Mouse (Mus musculus): ENCODE data around the gene Zfp39. TPM values are rescaled to one million over a fixed set of nuclear protein-coding genes. Genes with fewer than 3 reads are reported as not detected.

Gene Zfp39
- polyA plus RNA-seq (2012; rRNA removed) = 0.48 and 0.78 TPM in 2 replicates

GRCm38 (mm10) chr11:58903511-58904409 is at the start of gene Zfp39:
Gene Zfp39 (minus strand): TSS chr11:58904225.

DNA sequence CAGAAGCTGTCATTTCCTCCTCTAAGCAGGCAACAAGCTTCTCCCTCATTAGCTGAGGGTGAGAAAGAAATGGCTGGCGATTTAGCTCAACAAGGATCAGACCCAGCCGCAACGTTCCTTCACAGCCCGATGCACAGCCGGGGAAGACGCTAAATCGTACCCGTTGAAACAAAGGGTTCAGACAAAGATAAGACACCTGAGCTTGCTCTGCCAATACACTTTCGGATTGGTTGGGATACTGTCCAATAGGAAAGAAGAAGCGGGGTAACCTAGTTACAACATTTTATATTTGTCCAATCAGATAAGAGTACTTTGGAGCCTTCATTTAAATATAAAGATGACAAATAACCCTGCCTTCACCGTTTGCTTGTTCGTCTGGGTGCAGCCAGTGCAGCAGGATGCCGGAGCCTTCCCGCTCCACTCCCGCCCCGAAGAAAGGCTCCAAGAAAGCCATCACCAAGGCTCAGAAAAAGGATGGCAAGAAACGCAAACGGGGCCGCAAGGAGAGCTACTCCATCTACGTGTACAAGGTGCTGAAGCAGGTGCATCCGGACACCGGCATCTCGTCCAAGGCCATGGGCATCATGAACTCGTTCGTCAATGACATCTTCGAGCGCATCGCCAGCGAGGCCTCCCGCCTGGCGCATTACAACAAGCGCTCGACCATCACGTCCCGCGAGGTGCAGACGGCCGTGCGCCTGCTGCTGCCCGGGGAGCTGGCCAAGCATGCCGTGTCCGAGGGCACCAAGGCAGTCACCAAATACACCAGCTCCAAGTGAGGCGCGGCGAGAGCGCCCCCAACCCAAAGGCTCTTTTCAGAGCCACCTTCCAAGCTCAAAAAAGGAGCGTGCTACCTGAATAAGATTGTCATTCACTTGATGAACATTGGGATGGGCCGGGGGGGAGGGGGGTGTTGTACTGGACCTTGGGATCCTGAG is 44.8 kb upstream of the Zfp39 start, which contains the start of gene Hist3h2ba:
Gene Hist3h2ba, plus strand, starts transcription at position 379 of the 938 bp plus-strand sequence.

DNA sequence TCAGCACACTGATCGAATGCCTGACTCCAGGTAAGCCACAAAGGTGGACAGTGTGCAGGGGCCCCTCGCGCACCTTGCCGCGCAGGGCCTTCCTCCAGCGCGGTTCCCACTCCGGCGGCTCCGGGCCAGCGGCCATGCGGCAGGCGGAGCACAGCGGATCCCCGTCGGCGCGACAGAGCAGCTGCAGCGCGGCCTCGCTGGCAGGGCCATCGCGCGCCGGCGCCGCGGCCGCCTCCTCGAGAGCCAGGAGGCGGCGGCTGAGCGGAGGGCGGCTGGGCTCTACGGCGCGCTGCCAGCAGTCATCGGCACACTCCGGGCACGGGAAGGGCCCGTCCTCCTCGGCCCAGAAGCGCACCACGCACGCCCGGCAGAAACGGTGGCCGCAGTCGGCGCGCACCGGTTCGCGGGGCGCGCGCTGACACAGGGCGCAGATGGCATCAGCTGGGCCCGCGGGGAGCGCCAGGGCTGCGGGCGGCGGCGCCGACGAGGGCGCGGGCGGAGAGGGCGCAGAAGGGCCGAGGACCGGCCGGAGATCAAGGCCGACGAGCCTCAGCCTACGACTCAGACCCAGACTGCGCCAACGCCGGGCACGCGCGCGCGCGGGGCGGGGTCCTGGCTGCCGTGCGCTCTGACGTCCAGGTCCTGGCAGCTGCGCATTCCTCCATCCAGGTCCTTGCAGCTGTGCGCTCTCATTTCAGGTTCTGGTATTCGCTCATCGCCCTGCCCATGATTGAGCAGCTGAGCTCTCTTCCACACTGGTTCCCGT is 34.5 kb upstream of the Zfp39 start, which contains the start of gene Rnf187:
Gene Rnf187, minus strand, starts transcription at position 595 of the 766 bp plus-strand sequence.

GRCm38 (mm10) chr11:58917745-58918366 is 13.8 kb upstream of the Zfp39 start, which contains the start of gene Btnl10:
Gene Btnl10 (plus strand): TSS chr11:58917908.

GRCm38 (mm10) chr11:58867039-58867953 is 36.7 kb downstream of the Zfp39 start, which contains the start of gene 2810021J22Rik:
Gene 2810021J22Rik (plus strand): TSS chr11:58867216.

DNA sequence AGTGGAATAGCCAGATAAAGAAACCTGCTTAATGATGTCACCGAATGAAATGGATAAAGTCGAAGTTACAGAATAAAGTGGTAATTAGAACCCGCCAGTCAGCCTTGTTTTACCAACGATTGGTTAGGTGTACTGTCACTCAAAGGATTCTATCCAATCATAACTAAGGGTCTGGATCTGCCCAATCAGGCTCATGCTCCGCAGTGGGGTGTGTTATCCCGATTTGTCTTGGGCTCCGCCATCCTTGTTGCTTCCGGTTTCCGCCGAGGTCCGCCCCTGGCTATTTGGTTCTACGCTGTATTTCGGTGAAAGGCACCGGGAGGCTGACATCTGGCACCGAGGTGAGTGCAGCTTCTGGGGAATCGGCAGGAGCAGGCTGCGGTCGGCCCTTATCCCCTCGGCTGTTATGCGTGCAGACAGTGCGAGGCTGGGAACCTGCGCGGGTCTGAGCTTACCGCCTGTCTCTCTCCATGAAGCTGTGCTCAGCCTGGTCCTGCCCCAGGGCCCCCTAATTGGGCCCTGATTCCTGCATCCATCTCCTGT is 57.0 kb downstream of the Zfp39 start, which contains the start of gene Gm12258:
Gene Gm12258, plus strand, starts transcription at position 240 of the 543 bp plus-strand sequence.

GRCm38 (mm10) chr11:58838951-58839350 is 65.1 kb downstream of the Zfp39 start, which contains the start of gene Olfr311:
Gene Olfr311 (plus strand): TSS chr11:58839251.

Other genes starting within 250 kb of the Zfp39 start
- gene Olfr322, start 245.4 kb downstream of the Zfp39 start, polyA plus RNA-seq (2012; rRNA removed) = not detected in 2 replicates
- not detected in 2 replicates for gene Olfr320, start 223.1 kb downstream of the Zfp39 start, polyA plus RNA-seq (2012; rRNA removed)
- gene Olfr319, start 205.1 kb downstream of the Zfp39 start, polyA plus RNA-seq (2012; rRNA removed) = not detected in 2 replicates
- gene Olfr318, start 180.2 kb downstream of the Zfp39 start, polyA plus RNA-seq (2012; rRNA removed) = not detected in 2 replicates
- gene Olfr317, start 165.0 kb downstream of the Zfp39 start, polyA plus RNA-seq (2012; rRNA removed) = not detected in 2 replicates
- gene Olfr316, start 151.5 kb downstream of the Zfp39 start, polyA plus RNA-seq (2012; rRNA removed) = not detected in 2 replicates
- not detected in 2 replicates for gene Olfr315, start 131.0 kb downstream of the Zfp39 start, polyA plus RNA-seq (2012; rRNA removed)
- gene Olfr314, start 121.3 kb downstream of the Zfp39 start, polyA plus RNA-seq (2012; rRNA removed) = not detected in 2 replicates
- gene Fam183b, start 102.3 kb downstream of the Zfp39 start, polyA plus RNA-seq (2012; rRNA removed) = 0.59 TPM in 1 of 2 replicates, not detected in the other
- not detected in 2 replicates for gene Olfr313, start 89.2 kb downstream of the Zfp39 start, polyA plus RNA-seq (2012; rRNA removed)
- gene Olfr312, start 75.0 kb downstream of the Zfp39 start, polyA plus RNA-seq (2012; rRNA removed) = not detected in 2 replicates
- not detected in 2 replicates for gene Olfr311, start 65.0 kb downstream of the Zfp39 start, polyA plus RNA-seq (2012; rRNA removed)
- 1.5 and 1.7 TPM in 2 replicates for gene Gm12258, start 57.1 kb downstream of the Zfp39 start, polyA plus RNA-seq (2012; rRNA removed)
- gene 2810021J22Rik, start 37.0 kb downstream of the Zfp39 start, polyA plus RNA-seq (2012; rRNA removed) = 1.4 and 2.9 TPM in 2 replicates
- gene Btnl10, start 13.7 kb upstream of the Zfp39 start, polyA plus RNA-seq (2012; rRNA removed) = not detected in 2 replicates
- gene Rnf187, start 34.7 kb upstream of the Zfp39 start, polyA plus RNA-seq (2012; rRNA removed) = 191 and 200 TPM in 2 replicates
- gene Hist3h2ba, start 44.7 kb upstream of the Zfp39 start, polyA plus RNA-seq (2012; rRNA removed) = 4.6 and 8.8 TPM in 2 replicates
- gene Hist3h2a, start 50.5 kb upstream of the Zfp39 start, polyA plus RNA-seq (2012; rRNA removed) = 18.4 and 25.8 TPM in 2 replicates
- gene Trim17, start 50.5 kb upstream of the Zfp39 start, polyA plus RNA-seq (2012; rRNA removed) = 0.22 and 0.46 TPM in 2 replicates
- gene Trim11, start 73.9 kb upstream of the Zfp39 start, polyA plus RNA-seq (2012; rRNA removed) = 39.6 and 41.5 TPM in 2 replicates
- gene Obscn, start 232.2 kb upstream of the Zfp39 start, polyA plus RNA-seq (2012; rRNA removed) = 0.26 and 0.27 TPM in 2 replicates